Mouse (Mus musculus) liver, postnatal 0 days (tissue): ENCODE data around the gene Gabbr2.

Experiments
- CTCF ChIP-seq: sonication (generic); IDR thresholded peaks from 2 replicates; pipeline ENCODE4 v1.5.1; 2016; ENCODE audit warnings: antibody characterized with exemption, low read depth
- EP300 ChIP-seq: IDR thresholded peaks from 2 replicates; pipeline ENCODE4 v1.6.1; 2016; ENCODE audit warnings: antibody characterized with exemption, low read depth, mild to moderate bottlenecking

GRCm38 (mm10) chr4:46614641-46615040 lies 377.0 kb downstream of the Gabbr2 start:
- TF ChIP-seq CTCF = no peak
- TF ChIP-seq EP300 = no peak
